Mouse (Mus musculus) kidney, adult 2 months (tissue): ENCODE measurements around the gene D11Wsu47e.

Experiments used
- CTCF ChIP-seq: fragments of 200-500 bp; conservative IDR thresholded peaks from 2 replicates; pipeline ENCODE4 v1.5.1; 2011; ENCODE audit warnings: low read depth, mild to moderate bottlenecking, control low read depth, low read length, moderate library complexity, mixed read lengths; ENCODE audit not compliant: insufficient read depth, insufficient read length
- POLR2A ChIP-seq: fragments of 200-500 bp; IDR thresholded peaks from one replicate; pipeline ENCODE4 v1.6.1; 2011; ENCODE audit warnings: low read depth, low read length, control low read depth

- TF ChIP-seq CTCF (no peak), POLR2A (no peak)
Measured at GRCm38 (mm10) chr11:113666205-113666604, 18.0 kb upstream of the D11Wsu47e start.
